In the genomic region with DNA sequence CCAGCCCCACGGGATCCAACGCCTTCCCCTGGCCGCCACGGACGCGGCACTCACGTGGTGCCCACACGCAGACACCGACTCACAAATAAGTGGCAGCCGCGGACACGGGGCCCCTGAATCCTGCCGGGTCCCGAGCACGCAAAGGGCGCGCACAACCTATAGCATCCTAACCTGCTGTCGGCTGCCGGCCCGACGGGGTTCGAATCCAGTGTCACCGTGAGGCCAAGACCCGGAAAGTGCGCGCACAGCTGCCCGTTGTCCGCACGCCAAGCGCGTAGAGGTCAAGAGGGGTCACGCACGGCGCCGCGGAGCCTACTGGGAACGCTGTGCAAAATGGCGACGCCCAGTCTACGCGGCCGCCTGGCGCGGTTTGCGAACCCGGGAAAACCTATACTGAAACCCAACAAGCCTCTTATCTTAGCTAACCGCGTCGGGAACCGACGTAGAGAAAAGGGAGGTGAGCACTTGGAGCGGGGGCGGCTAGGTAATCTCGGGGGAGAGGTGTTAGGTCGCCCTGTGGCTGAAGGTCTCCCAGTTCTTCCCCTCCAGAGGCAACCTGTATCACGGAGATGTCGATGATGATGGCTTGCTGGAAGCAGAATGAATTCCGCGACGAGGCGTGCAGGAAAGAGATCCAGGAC, we compare ENCODE assay signal across 8 mouse cellular contexts. TPM values are rescaled to one million over a fixed set of nuclear protein-coding genes. Genes with fewer than 3 reads are reported as not detected.
A peak's percentile ranks its signal among the peaks of the same experiment; 100 is the strongest.
DNase-seq lines count a peak whose midpoint lies in the region; ATAC-seq and TF ChIP-seq lines count a peak whose summit lies in the region.

Chchd1 (plus strand) TSS at position 266 of the 641 bp plus-strand sequence.

- H3K4me1 ChIP-seq in ES-E14 (ENCODE audit: control insufficient read depth in 2 of 2, insufficient read depth in 2 of 2, low read length in 2 of 2, poor library complexity in 1 of 2) = peaks cover 0 to 2% of the 10 kb centered on the region in 2 experiments; a peak in 3 of 4 replicates
- peaks cover 62% of the 10 kb centered on the region for H3K4me1 ChIP-seq in forebrain, embryonic 15.5 days
- peaks cover 33% of the 10 kb centered on the region for H3K4me1 ChIP-seq in neural tube, embryonic 14.5 days (ENCODE audit: control insufficient read depth, insufficient read depth, low read length)
- no peaks in the 10 kb centered on the region; the same call in 1 of the 2 replicates for H3K4me1 ChIP-seq in testis, adult 2 months (ENCODE audit: control insufficient read depth, insufficient read depth, low read length)

- TF ChIP-seq POLR2A in testis, adult 2 months (IDR thresholded peaks at IDR 0.05; ENCODE audit: control insufficient read depth, low read depth, low read length) = peak; percentile 96

- ATAC-seq in forebrain, embryonic 15.5 days (replicated peaks) = peak; percentile 64
- ATAC-seq in neural tube, embryonic 14.5 days (ENCODE audit: low read depth) = peak; percentile 69

- peak within 1 kb of the TSS; percentile 77 to 79 for H3K4me3 ChIP-seq in ES-E14 (ENCODE audit: insufficient read depth in 1 of 2, low read depth in 1 of 2, low read length in 2 of 2, poor library complexity in 1 of 2, severe bottlenecking in 1 of 2)
- H3K4me3 ChIP-seq in forebrain, embryonic 15.5 days = peak within 1 kb of the TSS; percentile 91
- peak within 1 kb of the TSS; percentile 79 for H3K4me3 ChIP-seq in neural tube, embryonic 14.5 days (ENCODE audit: low read depth, low read length)
- H3K4me3 ChIP-seq in testis, adult 2 months (ENCODE audit: control insufficient read depth, low read depth, low read length) = peak within 1 kb of the TSS; percentile 91

- WGBS in forebrain, embryonic 15.5 days = under 1% methylated on average over 61 of the region's 61 CpGs
- WGBS in neural tube, embryonic 14.5 days = under 1% methylated on average over 61 of the region's 61 CpGs

- no peaks in the 10 kb centered on the region for H3K27me3 ChIP-seq in forebrain, embryonic 15.5 days
- H3K27me3 ChIP-seq in neural tube, embryonic 14.5 days (ENCODE audit: control insufficient read depth, insufficient read depth, low read length) = peaks cover 3% of the 10 kb centered on the region; the same call in 1 of the 2 replicates
- no peaks in the 10 kb centered on the region for H3K27me3 ChIP-seq in testis, adult 2 months (ENCODE audit: control insufficient read depth, insufficient read depth, low read length)

- no peaks in the 10 kb centered on the region for H3K9me3 ChIP-seq in ES-E14 (ENCODE audit: control insufficient read depth, insufficient read depth, low read depth, low read length)
- no peaks in the 10 kb centered on the region for H3K9me3 ChIP-seq in forebrain, embryonic 15.5 days
- H3K9me3 ChIP-seq in neural tube, embryonic 14.5 days (ENCODE audit: control insufficient read depth, low read length) = no peaks in the 10 kb centered on the region

- in situ Hi-C loops in ES-E14 (cut with MboI; ENCODE audit: low sequenced_read_pairs in 2 of 2, unreplicated experiment in 2 of 2) = no loop called here

- no peak for TF ChIP-seq CTCF in testis, adult 2 months (IDR thresholded peaks at IDR 0.05; ENCODE audit: control insufficient read depth, insufficient read depth, insufficient replicate concordance, low read depth, low read length)

- peak within 1 kb of the TSS; percentile 58 for H3K4me2 ChIP-seq in forebrain, embryonic 15.5 days (replicated peaks)
- peak within 1 kb of the TSS; percentile 65 for H3K4me2 ChIP-seq in neural tube, embryonic 14.5 days (ENCODE audit: low read depth, low read length)

- DNase-seq in ES-E14 (ENCODE audit: low read depth, low spot score) = peak; percentile 69
- DNase-seq in cerebellum, adult 11-12 months = peak; percentile 87
- peak; percentile 92 to 96 for DNase-seq in heart, postnatal 14 days
- DNase-seq in layer of hippocampus, adult 11-12 months (ENCODE audit: low spot score) = peak; percentile 91
- peak; percentile 89 to 91 for DNase-seq in lung, adult 18-20 months

- peak within 1 kb of the TSS; percentile 99 for H3K9ac ChIP-seq in ES-E14 (ENCODE audit: insufficient read depth, low read depth, low read length, poor library complexity, severe bottlenecking)
- H3K9ac ChIP-seq in forebrain, embryonic 15.5 days (replicated peaks) = peak within 1 kb of the TSS; percentile 88
- peak within 1 kb of the TSS; percentile 82 for H3K9ac ChIP-seq in neural tube, embryonic 14.5 days (replicated peaks; ENCODE audit: low read depth, low read length)

- no peaks in the 10 kb centered on the region; the same call in 1 of the 2 replicates for H3K36me3 ChIP-seq in ES-E14 (ENCODE audit: control insufficient read depth, insufficient read depth, low read length, poor library complexity, severe bottlenecking)
- peaks cover 19% of the 10 kb centered on the region for H3K36me3 ChIP-seq in forebrain, embryonic 15.5 days
- no peaks in the 10 kb centered on the region for H3K36me3 ChIP-seq in neural tube, embryonic 14.5 days (ENCODE audit: control insufficient read depth, insufficient read depth, low read length)
- H3K36me3 ChIP-seq in testis, adult 2 months (ENCODE audit: control insufficient read depth, insufficient read depth, low read length) = no peaks in the 10 kb centered on the region

- intact Hi-C loops in heart, postnatal 14 days (cut with DNase I) = no loop called here

- H3K27ac ChIP-seq in ES-E14 (ENCODE audit: insufficient read depth, low read depth, low read length, poor library complexity, severe bottlenecking) = peak within 1 kb of the TSS; percentile 96
- H3K27ac ChIP-seq in forebrain, embryonic 15.5 days (replicated peaks) = peak within 1 kb of the TSS; percentile 94
- peak within 1 kb of the TSS; percentile 82 for H3K27ac ChIP-seq in neural tube, embryonic 14.5 days (ENCODE audit: low read depth, low read length)
- peak within 1 kb of the TSS; percentile 80 for H3K27ac ChIP-seq in testis, adult 2 months (ENCODE audit: control insufficient read depth, insufficient read depth, low read depth, low read length)

TF ChIP-seq in ES-E14, 5 proteins besides CTCF, POLR2A, EP300 and RAD21:
- TF ChIP-seq ZC3H11A (IDR thresholded peaks at IDR 0.05; ENCODE audit: borderline replicate concordance, low read depth, low read length) (no peak), CHD2 (IDR thresholded peaks at IDR 0.05; ENCODE audit: low read depth, low read length) (no peak), HCFC1 (IDR thresholded peaks at IDR 0.05; ENCODE audit: borderline replicate concordance, insufficient read depth, low read length) (peak; percentile 61; the same call in 1 of the 2 replicates), MAFK (IDR thresholded peaks at IDR 0.05; ENCODE audit: insufficient read depth, low read depth, low read length) (no peak)

RNA-seq across cellular contexts. Expression of gene Chchd1, which starts in this region (rescaled TPM):
- 136 and 137 TPM in 2 replicates for total RNA-seq in ES-E14 (2012; rRNA removed)
- polyA plus RNA-seq in forebrain, embryonic 15.5 days (2015; fragmentation: Nextera tagmentation; extraction: Ambion mirVana) = 213 TPM in 2 replicates
- total RNA-seq in heart, postnatal 14 days (2021) = 100 to 1,000 TPM in 1 of 2 experiments, 10 to 100 TPM in 1; 87.4 to 104 TPM
- polyA plus RNA-seq in neural tube, embryonic 14.5 days (2014; fragmentation: Nextera tagmentation; extraction: Ambion mirVana) = 172 and 195 TPM in 2 replicates
- 36.1 and 36.2 TPM in 2 replicates for polyA plus RNA-seq in testis, adult 2 months (2012; rRNA removed)

Comparison
In these comparisons a context has a peak if more than half of its experiments do, and no peak if none do; other contexts are left out.
1. Peak in every context shown above with its lines: DNase-seq, ATAC-seq, H3K4me3 ChIP-seq and H3K27ac ChIP-seq.